Mouse (Mus musculus) liver, embryonic 14.5 days (tissue): ENCODE data around the gene Ano4.

Experiments used
- CTCF ChIP-seq: IDR thresholded peaks from 2 replicates; pipeline ENCODE4 v1.5.1; 2016; ENCODE audit warnings: antibody characterized with exemption, low read depth, control low read depth
- EP300 ChIP-seq: IDR thresholded peaks from 2 replicates; pipeline ENCODE4 v1.6.1; 2016; ENCODE audit warnings: antibody characterized with exemption, low read depth

DNA sequence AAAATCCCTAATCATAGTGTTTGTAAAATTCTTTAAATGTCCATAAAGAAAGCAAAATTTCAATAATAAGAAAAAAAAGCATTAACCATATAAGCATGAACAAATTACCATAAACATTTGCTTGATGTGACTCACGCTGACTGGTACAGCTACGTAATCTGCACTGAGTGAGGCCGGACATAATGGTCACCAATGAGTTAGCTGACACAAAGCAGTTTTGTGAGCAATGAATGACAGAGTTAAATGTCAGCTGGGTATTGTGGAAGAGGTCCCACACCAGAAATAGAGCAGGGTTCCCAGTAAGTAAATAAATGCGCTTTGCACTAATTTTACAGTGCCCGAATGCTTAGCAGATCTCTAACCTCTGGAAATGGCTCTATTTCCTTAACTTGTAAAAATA lies 91.9 kb downstream of the Ano4 start:
- TF ChIP-seq EP300 (no peak), CTCF (no peak)
